Mouse (Mus musculus): ENCODE results near the gene Vmn2r18. TPM values are rescaled to one million over a fixed set of nuclear protein-coding genes. Genes with fewer than 3 reads are reported as not detected.

Gene Vmn2r18
- not detected for total RNA-seq (2021)
- long read RNA-seq, experiment 1 = 0 reads
- long read RNA-seq, experiment 2 = 0 reads

DNA sequence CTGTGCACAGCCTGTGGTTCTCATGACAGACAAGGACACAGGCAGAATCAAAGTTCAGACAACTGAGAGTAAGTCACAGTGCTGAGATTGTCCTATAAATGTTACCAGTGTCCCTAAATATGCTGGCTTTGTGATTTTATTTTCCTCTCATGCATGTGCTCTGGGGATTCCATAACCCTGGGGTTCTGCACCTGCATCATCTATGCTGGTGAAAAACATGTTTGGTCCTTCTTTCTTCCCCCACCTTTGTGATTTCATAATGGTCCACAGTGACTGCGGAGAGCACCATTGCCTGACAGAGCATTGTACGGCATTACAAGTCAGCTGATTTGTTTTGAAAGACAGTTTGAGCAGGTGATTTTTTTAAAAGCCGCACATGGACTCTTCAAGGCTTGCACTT is at the start of gene Vmn2r18:
Gene Vmn2r18, minus strand, starts transcription at position 101 of the 400 bp plus-strand sequence.
- DNase-seq (ENCODE audit: low spot score in 2 of 2) = no peak

DNA sequence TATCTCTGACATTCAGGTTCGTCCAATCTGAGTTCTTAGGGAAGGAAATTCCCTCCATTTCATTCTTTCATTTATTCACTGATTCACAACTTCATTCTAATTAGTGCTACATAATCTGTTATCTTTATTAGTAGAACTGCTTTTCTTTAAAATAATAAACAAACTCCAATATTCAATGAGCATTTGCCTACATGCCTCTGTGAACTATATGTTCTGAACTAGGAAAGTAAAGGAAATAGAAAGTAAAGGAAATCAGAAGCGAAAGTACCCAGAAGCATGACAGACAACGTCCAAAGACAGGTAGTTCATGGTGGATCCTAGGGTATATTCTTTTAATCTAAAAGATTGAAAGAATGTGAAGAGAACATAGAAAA is 45.6 kb upstream of the Vmn2r18 start:
- no peak for DNase-seq (ENCODE audit: low spot score in 2 of 2)

DNA sequence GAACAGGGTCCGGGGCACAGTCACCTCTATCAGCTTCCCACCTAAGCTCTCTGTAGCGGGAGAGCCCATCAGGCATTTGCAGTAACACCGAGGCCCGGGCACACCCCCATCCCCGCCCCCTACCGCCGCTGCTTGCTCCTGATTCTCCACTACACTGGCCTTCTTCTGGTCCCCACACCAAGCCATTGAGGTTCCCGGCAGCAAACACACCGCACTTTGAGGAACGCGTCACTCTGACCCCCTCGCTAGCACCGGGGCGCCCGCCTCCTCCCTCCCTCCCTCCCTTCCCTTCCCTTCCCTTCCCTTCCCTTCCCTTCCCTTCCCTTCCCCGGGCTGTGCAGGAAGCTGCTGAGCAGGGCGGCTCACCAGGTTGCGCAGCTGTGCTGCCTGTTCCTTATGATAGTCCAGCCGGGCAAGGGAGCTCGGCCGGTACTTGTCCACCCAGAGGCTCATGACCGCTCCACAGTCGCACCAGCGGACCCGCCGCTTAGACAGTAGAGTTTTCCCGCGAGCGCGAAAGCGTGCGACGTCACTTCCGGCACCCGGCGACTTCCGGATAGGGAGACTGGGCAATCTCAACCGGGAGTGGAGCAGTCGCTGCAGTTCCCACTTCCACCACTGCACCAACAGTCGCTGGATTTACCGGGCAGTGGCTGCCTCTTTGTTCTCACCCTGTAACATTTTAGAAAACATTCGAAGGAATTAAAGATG is 45.0 kb upstream of the Vmn2r18 start, which contains the start of gene Rfc3:
Gene Rfc3, minus strand, starts transcription at position 543 of the 711 bp plus-strand sequence.
- peak; percentile 97 to 98 for DNase-seq (ENCODE audit: low spot score in 2 of 2)

DNA sequence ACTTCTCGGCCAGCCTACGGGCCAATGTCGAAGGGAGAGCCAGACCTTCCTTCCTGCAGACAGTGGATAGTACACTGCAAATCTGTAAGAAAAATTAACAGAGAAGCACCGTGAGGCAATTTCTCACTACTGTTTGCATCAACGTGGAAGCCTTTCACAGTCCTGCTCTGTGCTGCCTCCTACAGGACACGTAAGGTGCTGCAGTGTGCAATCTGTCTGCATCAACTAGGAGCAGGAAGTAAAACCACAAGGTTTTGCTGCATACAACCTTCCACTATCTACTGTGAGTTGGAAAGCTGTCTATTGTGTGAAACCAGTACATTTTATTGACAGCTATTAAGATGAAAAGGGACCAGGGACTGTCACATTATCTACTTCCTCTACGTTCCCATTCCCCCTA is 39.0 kb upstream of the Vmn2r18 start:
- no peak for DNase-seq (ENCODE audit: low spot score in 2 of 2)

DNA sequence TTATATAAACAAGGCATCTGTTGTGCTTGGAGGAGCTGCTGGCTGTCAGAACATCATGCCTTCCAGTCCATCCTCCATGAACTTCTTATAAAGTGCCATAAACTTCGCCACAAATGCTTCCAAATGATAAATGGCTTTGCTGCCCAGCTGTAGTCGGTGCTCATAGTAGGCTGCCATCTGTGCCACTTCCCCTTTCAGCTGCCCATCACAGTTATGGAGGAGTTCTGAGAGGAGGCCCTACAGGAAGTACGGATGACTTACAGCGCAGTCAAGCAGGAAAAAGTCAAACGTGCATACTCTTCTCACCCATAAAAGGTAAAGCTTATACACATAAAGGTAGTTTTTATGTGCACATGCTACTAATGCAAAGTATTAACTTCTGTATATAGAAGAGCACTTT is 37.0 kb upstream of the Vmn2r18 start:
- no peak for DNase-seq (ENCODE audit: low spot score in 2 of 2)

DNA sequence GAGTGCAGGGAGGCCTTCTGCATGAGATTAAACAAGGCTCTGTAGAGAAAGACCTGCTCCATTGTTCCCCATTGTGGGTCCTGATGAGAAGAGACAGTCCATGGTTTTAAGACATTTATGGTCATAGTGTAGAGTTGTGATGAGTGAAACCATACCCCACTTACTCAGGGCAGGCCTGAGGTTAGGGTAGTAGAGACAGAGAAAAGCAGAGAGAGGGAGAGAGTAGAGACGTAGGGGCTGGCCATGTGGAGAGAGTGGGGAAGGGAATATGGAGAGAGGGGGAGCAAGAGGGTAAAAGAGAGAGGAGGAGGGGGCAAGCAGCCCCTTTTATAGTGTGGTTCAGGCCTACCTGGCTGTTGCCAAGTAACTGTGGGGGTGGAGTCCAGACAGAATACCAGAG is 36.3 kb upstream of the Vmn2r18 start:
- no peak for DNase-seq (ENCODE audit: low spot score in 2 of 2)

GRCm38 (mm10) chr5:151601696-151602095 is 4.1 kb downstream of the Vmn2r18 start:
- no peak for DNase-seq (ENCODE audit: low spot score in 2 of 2)

Other genes with a start within 250 kb of the Vmn2r18 start
- gene Gm42906, start 177.9 kb downstream of the Vmn2r18 start, total RNA-seq (2021) = 1 to 10 TPM in 1 of 2 experiments, not detected in 1; 1.1 TPM
- gene Rfc3, start 45.2 kb upstream of the Vmn2r18 start, total RNA-seq (2021) = 10 to 100 TPM in 1 of 2 experiments, 1 to 10 TPM in 1; 7.5 to 11.7 TPM

Data from left cerebral cortex, adult 18-20 months (tissue).